Mouse (Mus musculus): ENCODE measurements around the gene Olfr317. TPM values are rescaled to one million over a fixed set of nuclear protein-coding genes. Genes with fewer than 3 reads are reported as not detected.

Gene Olfr317
- polyA plus RNA-seq, 1 experiment: not detected

DNA sequence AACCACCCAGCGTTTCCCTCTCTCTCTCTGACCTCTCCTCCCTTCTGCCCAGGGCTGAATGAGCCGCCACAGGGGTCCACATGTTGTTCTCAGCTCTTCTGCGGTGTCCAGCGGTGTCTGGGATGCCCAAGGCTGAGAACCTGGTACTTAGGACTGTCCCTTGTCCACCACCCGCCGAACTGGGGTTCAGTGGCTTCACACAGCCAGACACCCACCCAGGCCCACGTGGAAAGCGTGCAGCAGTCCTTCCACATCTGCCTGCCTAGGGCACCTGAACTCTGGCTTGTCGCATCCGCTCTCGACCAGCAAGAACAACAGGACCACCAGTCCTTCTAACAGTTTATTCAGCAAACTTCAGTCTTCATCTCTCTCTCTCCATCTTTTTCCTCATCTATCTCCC, 29.9 kb downstream of the Olfr317 start:
- TF ChIP-seq CTCF (IDR thresholded peaks at IDR 0.05; ENCODE audit: borderline replicate concordance, control insufficient read depth, extremely low read depth, insufficient read depth, low read length, poor library complexity): no peak
- TF ChIP-seq POLR2A (IDR thresholded peaks at IDR 0.05; ENCODE audit: control insufficient read depth, extremely low read depth, insufficient read depth, low read length, poor library complexity): no peak
- 84% methylated on average over 11 of the region's 11 CpGs for WGBS
- Histone ChIP-seq H3K27me3 (ENCODE audit: control insufficient read depth, insufficient read depth, low read length) (no peaks in the 10 kb centered on the region), H3K27ac (ENCODE audit: control insufficient read depth, insufficient read depth, low read length) (no peak overlapping the region), H3K36me3 (ENCODE audit: control insufficient read depth, insufficient read depth, low read length) (no peaks in the 10 kb centered on the region), H3K4me1 (replicated peaks; ENCODE audit: control insufficient read depth, insufficient read depth, low read length) (no peaks in the 10 kb centered on the region; the same call in 1 of the 2 replicates), H3K4me3 (ENCODE audit: control insufficient read depth, insufficient read depth, low read length) (no peak overlapping the region)
- no peak for DNase-seq

GRCm38 (mm10) chr11:58698862-58699261, 40.1 kb downstream of the Olfr317 start, which contains the start of gene Olfr319:
Gene Olfr319, plus strand, starts transcription at chr11:58699162.
- WGBS: 91% methylated on average over 3 of the region's 3 CpGs
- Histone ChIP-seq H3K4me1 (replicated peaks; ENCODE audit: control insufficient read depth, insufficient read depth, low read length) (no peaks in the 10 kb centered on the region), H3K27ac (ENCODE audit: control insufficient read depth, insufficient read depth, low read length) (no peak within 1 kb of the TSS), H3K27me3 (ENCODE audit: control insufficient read depth, insufficient read depth, low read length) (no peaks in the 10 kb centered on the region), H3K36me3 (ENCODE audit: control insufficient read depth, insufficient read depth, low read length) (no peaks in the 10 kb centered on the region), H3K4me3 (ENCODE audit: control insufficient read depth, insufficient read depth, low read length) (no peak within 1 kb of the TSS)
- no peak for DNase-seq
- TF ChIP-seq CTCF (IDR thresholded peaks at IDR 0.05; ENCODE audit: borderline replicate concordance, control insufficient read depth, extremely low read depth, insufficient read depth, low read length, poor library complexity): no peak
- TF ChIP-seq POLR2A (IDR thresholded peaks at IDR 0.05; ENCODE audit: control insufficient read depth, extremely low read depth, insufficient read depth, low read length, poor library complexity): no peak

Other genes with a start within 250 kb of the Olfr317 start
- gene Olfr332, start 246.7 kb downstream of the Olfr317 start, polyA plus RNA-seq (2012; rRNA removed): 0.03 TPM in 1 of 2 replicates, not detected in the other
- gene Olfr331, start 236.6 kb downstream of the Olfr317 start, polyA plus RNA-seq (2012; rRNA removed): not detected in 2 replicates
- gene Olfr330, start 204.4 kb downstream of the Olfr317 start, polyA plus RNA-seq (2012; rRNA removed): 0.29 and 0.50 TPM in 2 replicates
- gene Olfr329-ps, start 192.8 kb downstream of the Olfr317 start, polyA plus RNA-seq (2012; rRNA removed): 0.11 and 0.51 TPM in 2 replicates
- gene Olfr328, start 183.6 kb downstream of the Olfr317 start, polyA plus RNA-seq (2012; rRNA removed): 0.10 TPM in 1 of 2 replicates, not detected in the other
- 0.27 and 0.69 TPM in 2 replicates for gene Olfr224, start 168.7 kb downstream of the Olfr317 start, polyA plus RNA-seq (2012; rRNA removed)
- gene Olfr325, start 161.5 kb downstream of the Olfr317 start, polyA plus RNA-seq (2012; rRNA removed): 0.32 TPM in 1 of 2 replicates, not detected in the other
- not detected in 2 replicates for gene Olfr324, start 144.1 kb downstream of the Olfr317 start, polyA plus RNA-seq (2012; rRNA removed)
- 3.7 and 5.3 TPM in 2 replicates for gene 2210407C18Rik, start 123.1 kb downstream of the Olfr317 start, polyA plus RNA-seq (2012; rRNA removed)
- gene Olfr323, start 108.7 kb downstream of the Olfr317 start, polyA plus RNA-seq (2012; rRNA removed): 0.58 TPM in 1 of 2 replicates, not detected in the other
- 0.59 and 0.75 TPM in 2 replicates for gene Trim58, start 98.7 kb downstream of the Olfr317 start, polyA plus RNA-seq (2012; rRNA removed)
- 0.07 TPM in 1 of 2 replicates, not detected in the other for gene Olfr322, start 80.4 kb downstream of the Olfr317 start, polyA plus RNA-seq (2012; rRNA removed)
- gene Olfr320, start 58.1 kb downstream of the Olfr317 start, polyA plus RNA-seq (2012; rRNA removed): not detected in 2 replicates
- not detected in 2 replicates for gene Olfr319, start 40.0 kb downstream of the Olfr317 start, polyA plus RNA-seq (2012; rRNA removed)
- gene Olfr318, start 15.2 kb downstream of the Olfr317 start, polyA plus RNA-seq (2012; rRNA removed): not detected in 2 replicates
- gene Olfr316, start 13.5 kb upstream of the Olfr317 start, polyA plus RNA-seq (2012; rRNA removed): 0.19 TPM in 1 of 2 replicates, not detected in the other
- gene Olfr315, start 34.0 kb upstream of the Olfr317 start, polyA plus RNA-seq (2012; rRNA removed): 1.4 and 1.5 TPM in 2 replicates
- 0.08 TPM in 1 of 2 replicates, not detected in the other for gene Olfr314, start 43.7 kb upstream of the Olfr317 start, polyA plus RNA-seq (2012; rRNA removed)
- gene Fam183b, start 62.7 kb upstream of the Olfr317 start, polyA plus RNA-seq (2012; rRNA removed): 0.59 and 0.82 TPM in 2 replicates
- not detected in 2 replicates for gene Olfr313, start 75.8 kb upstream of the Olfr317 start, polyA plus RNA-seq (2012; rRNA removed)
- not detected in 2 replicates for gene Olfr312, start 90.0 kb upstream of the Olfr317 start, polyA plus RNA-seq (2012; rRNA removed)
- gene Olfr311, start 100.0 kb upstream of the Olfr317 start, polyA plus RNA-seq (2012; rRNA removed): not detected in 2 replicates
- gene Gm12258, start 107.9 kb upstream of the Olfr317 start, polyA plus RNA-seq (2012; rRNA removed): 17.4 and 18.9 TPM in 2 replicates
- gene 2810021J22Rik, start 128.0 kb upstream of the Olfr317 start, polyA plus RNA-seq (2012; rRNA removed): 10.4 and 15.4 TPM in 2 replicates
- 2.7 and 3.9 TPM in 2 replicates for gene Zfp39, start 165.0 kb upstream of the Olfr317 start, polyA plus RNA-seq (2012; rRNA removed)
- gene Btnl10, start 178.7 kb upstream of the Olfr317 start, polyA plus RNA-seq (2012; rRNA removed): 0.11 TPM in 2 replicates
- gene Rnf187, start 199.7 kb upstream of the Olfr317 start, polyA plus RNA-seq (2012; rRNA removed): 335 and 488 TPM in 2 replicates
- 47.2 and 96.5 TPM in 2 replicates for gene Hist3h2ba, start 209.7 kb upstream of the Olfr317 start, polyA plus RNA-seq (2012; rRNA removed)
- 45.9 and 51.0 TPM in 2 replicates for gene Hist3h2a, start 215.5 kb upstream of the Olfr317 start, polyA plus RNA-seq (2012; rRNA removed)
- 0.31 and 0.47 TPM in 2 replicates for gene Trim17, start 215.5 kb upstream of the Olfr317 start, polyA plus RNA-seq (2012; rRNA removed)
- gene Trim11, start 238.9 kb upstream of the Olfr317 start, polyA plus RNA-seq (2012; rRNA removed): 114 and 119 TPM in 2 replicates